Mouse (Mus musculus) large intestine, adult 2 months (tissue): ENCODE data around the gene Cabp2. TPM values are rescaled to one million over a fixed set of nuclear protein-coding genes. Genes with fewer than 3 reads are reported as not detected.
"Not testable (repeated sequence)": the region's sequence is repeated elsewhere in the genome, so short reads cannot be mapped to it uniquely, and the experiment has no call there.

Source experiments
- DNase-seq: peaks from one replicate; pipeline ENCODE4 v3.0.0-alpha.2; 2012; ENCODE audit warnings: low read depth, low spot score
- WGBS: fragments of 180-500 bp; shearing (Covaris S2); methylation state at CpG from one replicate; pipeline ENCODE4 v1.1.7; 2018; 5-methylcytosine and 5-hydroxymethylcytosine counted together
- polyA plus RNA-seq: library from polyadenylated mRNA; depleted of rRNA; stranded (reverse); fragments of >200 nt; gene quantifications from 2 replicates; pipeline ENCODE4 v1.2.3, GENCODE M21; 2012

Gene Cabp2
- polyA plus RNA-seq, 1 experiment, result not detected

DNA sequence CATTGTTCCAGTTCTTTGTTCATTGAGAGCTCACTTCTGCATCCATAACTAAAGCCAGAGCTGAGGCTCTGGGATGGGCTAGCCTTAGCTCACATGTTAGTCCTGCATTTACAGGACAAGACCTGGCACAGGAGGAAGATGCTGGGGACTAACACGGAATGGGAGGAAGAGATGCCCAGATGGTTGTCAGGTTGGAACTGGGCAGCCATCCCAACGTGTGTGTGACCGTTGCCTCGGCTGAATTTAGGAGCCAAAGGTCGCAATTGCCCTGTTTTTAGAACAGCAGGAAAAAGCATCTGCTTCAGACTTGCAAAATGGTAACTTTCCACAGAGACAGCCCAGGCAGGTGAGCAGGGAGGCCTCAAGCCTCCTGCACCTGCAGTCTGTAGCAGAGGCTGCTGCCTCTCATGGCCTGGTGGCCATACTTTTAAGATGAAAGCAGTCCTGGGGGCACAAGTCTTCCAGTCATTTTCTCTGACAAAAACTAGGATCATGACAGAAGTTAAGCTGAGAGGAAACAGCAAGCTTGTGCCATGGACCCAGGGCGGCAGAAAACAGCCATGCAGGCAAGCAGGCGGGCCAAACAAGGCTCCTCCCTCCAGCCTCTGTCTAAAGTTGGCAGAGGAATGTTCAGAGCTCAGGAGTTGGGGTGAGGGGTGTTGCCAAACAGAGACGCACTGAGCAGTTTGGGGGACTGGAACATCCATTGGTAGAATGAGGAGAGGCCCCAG, 26.0 kb upstream of the Cabp2 start:
- WGBS, result 29% methylated on average over 8 of the region's 8 CpGs
- no peak for DNase-seq

DNA sequence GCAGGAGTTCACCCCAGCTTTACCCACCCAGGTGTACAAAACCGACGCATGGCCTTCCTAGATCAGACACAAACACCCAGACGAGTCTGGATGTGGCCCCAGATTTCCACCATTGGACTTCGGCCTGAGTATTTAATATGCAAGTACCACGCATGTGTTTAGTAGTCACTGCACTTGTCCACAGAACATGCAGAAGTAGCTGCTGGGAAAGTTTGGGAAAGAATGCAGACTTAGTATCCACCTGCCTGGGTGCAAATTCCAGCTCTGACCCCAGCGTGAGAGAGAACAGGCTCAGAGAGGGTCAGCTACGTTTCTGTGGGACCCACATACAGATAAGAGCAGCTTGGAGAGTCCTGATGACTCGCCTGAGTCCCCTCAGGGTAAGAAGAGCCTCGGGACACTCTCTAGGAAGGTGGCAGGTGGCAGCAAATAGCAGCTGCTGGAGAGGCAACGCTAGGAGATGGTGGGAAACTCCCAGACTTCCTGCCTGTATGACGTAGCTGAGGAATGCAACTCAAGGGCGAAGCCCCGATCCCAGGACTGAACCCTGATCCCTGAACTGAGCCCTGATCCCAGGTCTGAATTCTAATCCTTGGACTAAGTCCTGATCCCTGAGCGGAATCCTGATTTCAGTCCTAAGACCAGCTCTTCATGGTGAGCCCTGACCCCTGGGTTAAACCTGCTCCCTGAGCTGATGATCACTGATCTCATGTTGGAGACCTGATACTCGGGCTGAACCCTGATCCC, 25.3 kb upstream of the Cabp2 start:
- DNase-seq, result no peak
- 34% methylated on average over 15 of the region's 15 CpGs for WGBS

- DNase-seq, result no peak
- 58% methylated on average over 4 of the region's 4 CpGs for WGBS
These were observed 24.7 kb upstream of the Cabp2 start for GRCm38 (mm10) chr19:4056727-4057126.

- 83% methylated on average over 13 of the region's 13 CpGs for WGBS
- no peak for DNase-seq
These were observed 24.0 kb upstream of the Cabp2 start for GRCm38 (mm10) chr19:4057389-4057788.

DNA sequence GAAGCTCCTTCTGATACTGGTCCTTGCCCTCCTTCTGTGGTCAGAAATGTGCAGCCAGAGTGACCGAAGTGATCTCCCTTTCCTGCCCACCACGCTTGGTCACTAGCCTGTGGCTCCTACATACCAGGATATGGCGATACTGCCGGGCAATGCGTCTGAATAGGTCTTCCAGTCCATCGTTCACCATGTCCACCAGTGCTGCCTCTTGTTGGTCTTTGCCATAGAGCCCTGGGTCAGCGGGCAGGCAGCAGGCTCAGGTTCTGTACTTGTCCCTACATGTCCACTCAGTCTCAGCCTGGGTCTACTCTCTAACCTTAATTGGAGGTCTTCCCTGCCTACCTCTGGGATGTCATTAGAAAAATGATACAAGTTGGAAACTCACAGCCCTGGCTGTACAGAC, 23.4 kb upstream of the Cabp2 start:
- WGBS, result 98% methylated on average over 7 of the region's 7 CpGs
- no peak for DNase-seq

DNA sequence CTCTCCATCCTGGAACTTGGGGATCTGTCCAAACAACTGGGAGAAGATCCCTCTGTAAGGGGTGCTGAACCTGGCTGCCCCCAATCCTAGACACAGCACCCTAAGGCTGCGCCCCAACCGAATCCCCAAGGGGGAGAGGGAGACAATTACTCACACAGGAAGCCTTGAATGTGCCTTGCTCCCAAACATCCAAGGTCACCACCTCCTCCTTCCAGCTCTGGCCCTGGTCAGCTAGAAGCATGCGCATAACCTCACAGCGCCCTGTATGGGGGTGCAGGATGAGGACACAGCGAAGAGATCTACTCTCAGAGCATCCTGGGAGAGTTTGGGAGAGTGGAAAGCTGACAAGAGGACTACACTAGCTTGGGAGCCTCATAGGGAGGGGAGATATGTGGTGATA, 22.8 kb upstream of the Cabp2 start:
- 91% methylated on average over 5 of the region's 5 CpGs for WGBS

DNA sequence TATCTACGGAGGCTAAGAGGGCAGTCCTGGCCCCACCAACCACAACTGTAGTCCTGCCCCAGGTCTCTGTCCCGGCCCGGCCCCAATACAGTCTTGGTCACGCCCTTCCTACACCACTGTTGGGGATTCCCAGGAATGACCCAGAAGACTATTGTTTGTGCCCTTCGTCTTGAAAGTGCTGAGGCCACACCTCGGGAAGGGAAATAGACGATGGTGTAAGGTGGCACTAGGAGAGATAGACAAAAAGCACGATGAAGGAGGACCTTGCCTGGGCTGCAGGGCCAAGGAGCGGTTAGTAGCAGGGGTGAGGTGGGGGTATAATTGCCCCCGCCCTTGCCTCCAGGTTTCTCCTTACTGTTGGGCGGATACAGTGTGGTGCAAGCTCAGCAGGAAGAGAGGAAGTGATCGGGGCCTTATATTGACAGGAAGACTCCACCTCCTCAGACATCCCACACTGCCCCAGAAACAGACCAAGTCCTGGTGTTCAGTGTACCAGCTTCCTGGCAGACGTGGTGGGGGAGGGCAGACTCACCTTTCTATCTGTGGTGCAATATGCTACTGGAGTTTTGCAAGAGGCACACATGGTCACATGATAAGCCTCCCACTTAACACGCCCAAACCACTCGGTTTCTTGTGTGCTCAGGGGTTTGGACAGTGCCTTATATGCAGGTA, 22.2 kb upstream of the Cabp2 start, which contains the start of gene Gstp3:
Gstp3 (minus strand) TSS at position 501 of the 672 bp plus-strand sequence.
- no peak for DNase-seq
- WGBS, result 31% methylated on average over 15 of the region's 15 CpGs

More for the DNA sequence above, 22.8 kb upstream of the Cabp2 start:
- no peak for DNase-seq

- WGBS, result 81% methylated on average over 8 of the region's 8 CpGs
These were observed 21.1 kb upstream of the Cabp2 start for GRCm38 (mm10) chr19:4060044-4060898.

GRCm38 (mm10) chr19:4060899-4061465, 20.4 kb upstream of the Cabp2 start:
- DNase-seq, result no peak
- WGBS, result 83% methylated on average over 6 of the region's 6 CpGs

More at GRCm38 (mm10) chr19:4060044-4060898, 21.1 kb upstream of the Cabp2 start:
- not testable (repeated sequence) for DNase-seq

DNA sequence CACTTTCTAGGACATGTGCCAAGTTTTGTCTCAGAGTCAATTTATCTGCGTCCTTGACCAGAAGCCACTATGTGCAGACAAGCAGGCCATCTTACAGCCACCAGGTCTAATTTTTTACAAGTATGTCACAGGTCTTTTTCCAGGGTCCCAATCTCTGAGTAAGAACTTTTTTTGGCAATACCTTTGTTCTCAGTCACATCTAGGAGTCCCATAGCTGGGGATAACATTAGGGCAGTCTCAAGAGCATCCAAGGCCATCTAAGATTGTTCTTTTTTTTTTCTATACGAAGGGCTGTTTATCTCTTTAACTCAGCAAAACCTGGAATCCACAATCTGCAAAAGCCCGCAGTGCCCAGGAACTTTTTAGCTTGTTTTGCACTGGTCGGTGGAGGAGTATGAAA, 18.0 kb upstream of the Cabp2 start:
- WGBS, result 33% methylated on average over 4 of the region's 4 CpGs
- not testable (repeated sequence) for DNase-seq

- not testable (repeated sequence) for DNase-seq
- WGBS, result 0% methylated on average over 7 of the region's 11 CpGs
These were observed 16.9 kb upstream of the Cabp2 start for GRCm38 (mm10) chr19:4064501-4064900.

GRCm38 (mm10) chr19:4066280-4066679, 15.1 kb upstream of the Cabp2 start:
- WGBS, result 48% methylated on average over 6 of the region's 6 CpGs
- no peak for DNase-seq

DNA sequence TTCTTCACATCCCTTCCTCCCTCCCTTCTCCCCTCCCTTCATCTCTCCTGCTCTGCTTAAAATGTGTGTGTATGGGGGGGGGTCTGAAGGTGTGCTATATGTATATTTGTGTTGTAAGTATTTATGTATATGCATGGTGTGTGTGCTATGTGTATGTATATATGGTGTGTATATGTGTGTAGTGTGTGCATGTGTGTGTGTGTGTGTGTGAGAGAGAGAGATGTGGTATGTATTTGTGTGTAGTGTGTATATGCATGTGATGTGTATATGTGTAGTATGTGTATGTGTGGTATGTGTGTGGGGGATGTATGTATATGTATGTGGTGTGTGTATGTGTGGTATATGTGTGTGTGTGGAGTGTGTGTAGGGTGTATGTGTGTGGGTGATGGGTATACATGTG, 14.5 kb upstream of the Cabp2 start:
- DNase-seq, result no peak

- not testable (repeated sequence) for DNase-seq
- 46% methylated on average over 2 of the region's 2 CpGs for WGBS
These were observed 13.1 kb upstream of the Cabp2 start for GRCm38 (mm10) chr19:4068242-4068641.

DNA sequence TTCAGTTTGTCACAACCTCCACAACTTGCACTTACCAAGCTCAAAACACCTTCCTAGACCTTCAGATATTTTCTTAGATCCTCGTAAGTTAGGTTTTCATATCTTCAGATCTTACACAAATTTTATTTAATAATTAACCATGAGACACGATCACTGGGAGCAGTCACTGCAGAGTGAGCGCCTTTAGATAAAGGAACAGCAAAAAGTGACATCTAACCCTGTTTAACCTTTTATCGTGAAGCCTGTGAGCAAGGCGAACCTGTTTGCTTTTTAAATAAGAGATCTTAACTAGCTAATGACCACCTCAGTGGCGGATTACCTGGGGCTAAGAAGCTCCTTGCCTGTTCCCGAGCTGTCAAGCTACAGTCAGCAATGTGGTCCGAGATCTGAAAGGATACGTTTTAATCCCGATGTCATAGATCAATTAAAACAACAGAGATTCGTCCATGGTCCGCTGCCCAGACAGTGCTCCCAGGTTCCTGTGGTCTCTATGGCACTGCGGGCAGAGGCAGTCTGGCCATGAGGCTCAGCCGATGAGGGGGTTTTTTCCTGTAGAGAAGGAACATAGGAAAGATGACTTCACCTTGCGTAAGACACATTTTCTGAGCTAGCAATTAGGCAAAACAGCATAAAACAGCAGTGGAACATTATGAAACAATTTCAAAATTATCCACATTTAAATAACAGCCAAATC, 12.5 kb upstream of the Cabp2 start:
- WGBS, result 37% methylated on average over 15 of the region's 15 CpGs
- DNase-seq, result no peak

GRCm38 (mm10) chr19:4070311-4070710, 11.1 kb upstream of the Cabp2 start:
- WGBS, result 85% methylated on average over 15 of the region's 15 CpGs
- DNase-seq, result no peak

DNA sequence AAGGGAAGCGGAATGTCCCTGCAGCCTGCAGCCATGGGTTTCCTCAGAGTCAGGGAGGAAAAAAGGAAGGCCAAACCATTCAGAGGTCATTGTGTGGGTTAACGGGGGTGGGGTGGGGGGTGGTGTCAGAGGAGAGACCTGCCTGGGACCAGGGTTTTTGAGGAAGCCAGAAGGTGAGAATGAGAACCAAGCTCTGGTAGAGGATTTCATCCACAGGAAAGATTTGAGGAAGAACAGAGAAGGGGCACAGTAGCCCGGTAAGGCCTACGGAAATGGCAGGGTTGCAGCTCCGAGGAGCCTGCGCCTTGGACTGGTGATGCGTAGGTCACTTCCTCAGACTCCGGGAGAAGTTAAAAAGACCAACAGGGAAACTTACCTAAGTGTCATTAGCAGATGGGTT, 10.6 kb upstream of the Cabp2 start:
- 86% methylated on average over 8 of the region's 8 CpGs for WGBS

DNA sequence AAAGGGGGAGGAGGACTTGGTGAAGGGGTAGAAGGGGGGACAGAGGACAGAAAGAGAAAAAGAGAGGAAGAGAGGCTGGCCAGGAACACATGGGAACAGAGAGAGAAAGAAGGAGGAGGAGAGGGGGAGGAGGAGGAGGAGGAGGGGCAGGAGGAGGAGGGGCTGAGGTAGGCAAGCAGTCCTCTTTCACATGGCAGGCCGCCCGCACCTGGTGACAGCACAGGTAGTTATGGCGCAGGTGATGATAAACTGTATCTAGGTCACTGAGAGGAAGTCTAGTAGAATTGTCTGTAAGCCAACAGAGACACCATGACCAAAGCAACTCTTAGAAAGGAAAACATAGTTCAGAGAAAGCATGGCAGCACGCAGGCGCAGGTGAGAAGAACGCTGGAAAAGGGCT, 10.0 kb upstream of the Cabp2 start:
- DNase-seq, result no peak
- 79% methylated on average over 6 of the region's 6 CpGs for WGBS

More for the DNA sequence above, 10.6 kb upstream of the Cabp2 start:
- DNase-seq, result no peak
